Mouse (Mus musculus) heart, adult 9 months (tissue): ENCODE data around the gene Lrrc2.

Experiments
- DNase-seq, 2 experiments: peaks; one replicate each; pipeline ENCODE4 v3.0.0; 2022; ENCODE audit warnings: low spot score in 2 of 2

Lrrc2 gene

DNA sequence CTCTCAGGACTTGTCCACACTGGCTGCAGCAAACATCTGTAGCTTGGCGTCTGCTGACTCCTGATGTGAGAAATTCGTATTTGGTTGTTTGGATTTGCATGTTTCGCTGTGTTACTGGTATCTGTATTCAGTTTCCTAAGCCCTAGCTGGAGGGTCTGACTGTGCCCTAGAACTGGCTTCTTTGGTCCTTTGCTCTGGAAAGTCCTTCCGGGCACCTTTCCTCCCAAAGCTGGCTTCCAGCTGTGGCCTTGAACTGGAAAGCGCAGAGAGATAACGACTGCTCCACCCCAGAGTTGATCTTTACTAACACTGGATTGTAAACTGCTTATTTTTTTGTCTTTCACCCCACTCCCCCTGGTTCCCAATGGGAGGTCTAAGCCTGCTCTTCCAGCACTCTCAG is 3.4 kb upstream of the Lrrc2 start:
- DNase-seq, result no peak

DNA sequence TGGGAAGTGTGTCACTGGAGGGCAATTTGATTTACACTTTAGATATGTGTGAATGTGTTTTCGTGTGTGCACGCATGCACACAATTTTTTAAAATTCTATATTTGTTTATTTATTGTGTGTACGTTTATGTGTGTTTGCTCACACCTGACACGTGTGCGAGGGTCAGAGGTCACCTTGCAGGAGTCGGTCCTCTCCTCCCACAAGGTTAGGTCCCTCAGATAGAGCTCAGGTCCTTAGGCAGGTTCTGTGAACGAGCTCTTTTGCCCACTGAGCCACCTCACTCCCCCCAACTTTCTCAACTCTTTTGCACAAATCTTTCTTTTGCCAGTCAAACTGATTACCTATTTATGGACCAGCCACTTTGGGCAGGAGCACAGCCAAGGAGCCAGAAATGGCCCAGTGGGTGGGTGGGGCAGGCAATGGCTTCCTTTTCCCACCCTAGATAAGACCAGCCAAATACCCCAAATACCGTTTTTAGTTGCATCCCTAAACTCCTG is 2.5 kb upstream of the Lrrc2 start:
- no peak for DNase-seq

DNA sequence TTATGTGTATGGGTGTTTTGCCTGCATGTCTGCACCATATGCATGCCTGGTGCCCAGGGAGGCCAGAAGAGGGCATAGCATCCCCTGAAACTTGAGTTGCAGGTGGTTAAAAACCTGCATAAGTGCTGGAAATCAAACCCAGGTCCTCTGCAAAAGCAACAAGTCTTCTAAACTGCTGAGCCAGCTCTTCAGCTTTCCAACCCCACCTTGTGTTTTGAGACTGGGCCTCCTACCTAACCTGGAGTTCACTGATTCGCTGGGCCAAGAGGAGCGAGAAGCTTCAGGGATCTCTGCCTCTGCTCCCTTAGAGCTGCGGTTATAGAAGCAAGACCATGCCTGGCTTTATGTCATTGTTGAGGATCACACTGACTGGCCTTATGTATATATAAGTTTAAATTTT is 1.2 kb upstream of the Lrrc2 start:
- no peak for DNase-seq

DNA sequence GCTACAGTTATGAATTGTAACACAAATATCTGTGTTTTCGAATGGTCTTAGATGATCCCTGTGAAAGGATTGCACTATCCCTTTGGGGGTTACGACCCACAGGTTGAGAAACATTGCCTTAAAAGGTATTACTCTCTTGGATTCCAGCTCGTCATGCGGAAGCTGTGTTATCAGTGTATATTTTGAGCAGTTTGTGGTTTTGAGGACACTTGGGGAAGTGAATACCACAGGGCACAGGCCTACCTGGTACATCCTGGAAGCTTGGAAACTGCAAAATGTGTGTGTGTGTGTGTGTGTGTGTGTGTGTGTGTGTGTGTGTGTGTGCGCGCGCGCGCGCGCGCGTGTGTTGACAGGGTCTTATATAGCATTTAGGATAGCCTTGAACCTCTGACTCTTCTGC is 521 bp downstream of the Lrrc2 start:
- no peak for DNase-seq

DNA sequence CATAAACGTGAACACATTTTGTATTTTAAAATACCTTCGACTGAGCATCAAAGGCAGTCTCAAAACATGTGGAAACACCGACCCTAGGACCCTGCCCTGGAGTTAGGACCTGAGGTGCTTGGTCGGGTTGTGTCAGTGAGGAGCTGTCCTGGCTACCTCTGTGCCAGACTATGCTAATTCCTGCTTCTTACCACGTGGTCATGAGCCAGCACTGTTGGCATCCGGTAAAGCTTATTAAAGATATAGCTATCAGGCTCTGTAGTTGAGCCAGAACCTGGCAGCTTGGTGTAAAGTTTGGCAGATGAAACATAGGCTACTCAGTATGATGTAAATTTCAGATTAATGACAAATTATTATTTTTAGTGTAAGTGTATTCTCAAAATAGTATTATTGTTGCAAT is 1.1 kb downstream of the Lrrc2 start:
- peak in 1 of 2 experiments; percentile 44 for DNase-seq

DNA sequence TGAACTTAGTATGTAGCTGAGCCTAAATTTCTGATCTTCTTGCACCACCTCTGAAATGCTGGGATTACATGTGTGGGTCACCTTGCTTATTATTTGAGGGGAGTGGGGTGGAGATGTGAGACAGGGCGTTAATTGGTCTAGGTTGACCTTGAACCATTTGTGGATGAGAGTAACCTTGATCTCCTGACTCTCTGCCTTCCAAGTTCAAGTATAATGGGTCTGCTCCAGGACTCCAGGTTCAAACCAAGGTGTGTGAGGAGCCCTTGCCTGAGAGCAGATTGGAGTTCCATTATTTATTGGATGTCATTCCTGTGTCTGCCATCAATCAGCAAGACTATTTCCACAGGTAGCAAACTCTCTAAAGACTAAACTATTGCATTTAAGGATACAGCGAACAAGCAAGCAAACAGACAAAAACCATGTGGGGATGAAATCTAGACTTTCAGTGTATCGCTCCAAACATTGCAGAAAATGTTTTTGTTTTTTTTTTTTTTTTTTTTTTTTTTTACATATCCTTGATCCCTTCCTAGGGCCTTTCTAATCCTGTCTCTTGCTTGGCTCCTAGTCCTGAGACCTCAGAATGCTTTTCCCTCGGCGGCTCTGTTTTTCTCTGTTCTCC is 1.7 kb downstream of the Lrrc2 start:
- DNase-seq, result no peak

DNA sequence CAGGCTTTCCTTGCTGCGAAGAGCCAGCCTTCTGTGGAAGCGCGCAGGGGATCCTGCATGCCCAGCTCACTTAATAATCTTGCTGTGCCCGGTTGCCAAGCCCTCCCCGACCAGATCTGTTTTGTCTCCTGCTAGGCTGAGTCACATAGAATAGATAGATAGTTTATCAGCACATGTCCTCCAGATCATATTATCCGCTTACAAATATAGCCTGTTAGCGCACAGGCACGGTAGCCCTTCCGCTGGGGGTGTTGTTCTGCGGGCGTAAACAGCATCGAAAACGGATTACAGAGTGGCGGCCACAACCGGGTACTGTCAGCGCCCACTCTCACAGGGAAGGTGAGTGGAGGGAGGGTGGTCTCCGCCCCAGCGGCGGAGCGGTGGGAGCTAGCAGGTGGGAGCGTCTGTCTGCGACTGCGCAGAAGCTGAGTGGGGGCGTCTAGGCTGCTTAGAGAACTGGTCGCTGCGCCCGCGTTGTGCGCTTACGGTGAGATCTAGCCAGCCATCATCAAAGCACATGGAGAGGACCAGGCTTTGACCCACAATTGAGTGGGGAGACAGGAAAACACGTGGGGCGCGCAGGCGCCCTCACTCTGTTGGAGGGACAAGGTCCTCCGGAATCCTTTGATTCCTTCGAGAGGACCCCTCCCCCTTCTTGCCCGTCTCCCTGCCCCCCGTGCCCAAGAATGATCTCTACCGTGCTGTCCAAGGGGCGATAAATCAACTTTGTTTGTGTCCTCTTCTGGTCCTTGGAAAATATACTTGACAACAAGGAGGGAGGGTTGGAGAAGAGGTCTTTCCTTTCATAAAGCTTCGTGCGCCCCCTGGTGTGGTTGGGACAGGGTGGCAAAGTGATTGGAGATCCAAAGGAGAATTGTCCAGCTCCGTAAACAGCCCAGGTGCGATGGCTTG is 2.5 kb downstream of the Lrrc2 start:
- peak; percentile 67 to 78 for DNase-seq

DNA sequence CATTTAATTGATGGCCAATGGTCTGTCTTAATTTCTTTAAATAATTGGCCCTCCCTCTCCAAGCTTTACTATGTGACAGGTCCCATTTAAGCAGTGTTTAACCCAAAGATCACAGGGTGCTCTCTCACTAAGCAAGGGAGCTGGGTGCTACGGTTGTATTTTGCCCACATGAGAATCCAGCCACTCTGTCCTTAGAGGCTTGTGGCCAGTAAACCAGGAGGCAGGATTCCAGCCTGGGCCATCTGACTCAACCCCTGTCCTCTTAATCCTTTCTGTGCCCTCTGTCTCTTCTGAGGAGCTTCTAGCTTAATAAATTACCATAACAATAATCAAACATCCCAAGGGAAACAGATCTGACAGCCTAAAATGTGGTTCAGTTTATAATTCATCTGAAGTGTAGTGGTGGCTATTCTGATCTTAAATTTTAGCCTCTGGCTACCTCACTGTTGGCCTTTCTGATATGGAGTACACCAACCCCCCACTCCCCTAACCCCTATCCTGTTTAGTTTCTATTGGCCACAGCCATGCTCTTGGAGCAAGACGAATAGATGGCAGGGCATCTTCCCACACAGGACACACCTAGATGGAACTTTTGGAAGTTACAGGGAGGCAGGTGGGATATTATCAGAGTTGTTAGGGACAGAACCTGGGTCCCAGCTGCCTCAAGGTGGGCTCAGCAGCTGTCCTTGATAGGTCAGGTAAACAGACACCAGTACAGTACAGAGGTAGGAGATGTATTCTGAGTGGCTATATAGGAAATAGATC is 3.5 kb downstream of the Lrrc2 start:
- no peak for DNase-seq

DNA sequence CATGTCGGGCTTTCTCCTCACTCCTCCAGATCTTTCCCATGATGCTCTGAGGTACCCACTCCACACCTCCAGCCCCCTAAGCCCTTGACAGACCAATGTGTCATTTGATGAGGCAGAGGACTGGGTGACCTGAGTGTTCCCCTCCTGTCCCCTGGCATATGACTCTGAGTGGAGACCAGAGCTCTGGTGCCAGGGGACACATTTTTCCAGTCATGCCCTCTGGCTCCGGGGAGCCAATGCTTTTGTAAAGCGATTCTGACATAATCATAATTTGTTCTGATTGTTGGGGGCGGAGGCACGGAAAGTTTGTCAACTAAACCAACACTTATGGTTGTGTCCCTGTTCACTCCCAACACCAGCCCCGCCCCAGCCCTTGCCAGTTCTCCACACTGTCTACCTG is 4.6 kb downstream of the Lrrc2 start:
- DNase-seq, result peak; percentile 74 to 76

DNA sequence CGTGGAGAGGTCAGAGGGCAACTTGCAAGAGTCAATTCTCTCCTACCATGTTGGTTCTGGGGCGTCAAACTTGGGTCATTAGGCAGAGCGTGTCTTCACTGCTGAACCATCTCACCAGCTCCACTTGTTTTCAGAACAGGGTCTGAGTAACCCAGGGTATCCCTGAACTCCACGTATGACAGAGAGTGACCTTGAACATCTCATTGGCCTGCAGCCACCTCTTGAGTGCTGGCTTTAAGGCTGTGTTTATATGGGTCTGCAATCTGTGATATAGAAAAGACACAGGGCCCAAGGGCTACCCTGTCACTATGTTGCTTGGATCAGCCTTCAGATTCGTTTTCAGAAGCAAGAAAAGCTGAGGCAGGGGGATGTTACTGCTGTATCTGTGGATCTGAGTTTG is 8.3 kb downstream of the Lrrc2 start:
- no peak for DNase-seq

DNA sequence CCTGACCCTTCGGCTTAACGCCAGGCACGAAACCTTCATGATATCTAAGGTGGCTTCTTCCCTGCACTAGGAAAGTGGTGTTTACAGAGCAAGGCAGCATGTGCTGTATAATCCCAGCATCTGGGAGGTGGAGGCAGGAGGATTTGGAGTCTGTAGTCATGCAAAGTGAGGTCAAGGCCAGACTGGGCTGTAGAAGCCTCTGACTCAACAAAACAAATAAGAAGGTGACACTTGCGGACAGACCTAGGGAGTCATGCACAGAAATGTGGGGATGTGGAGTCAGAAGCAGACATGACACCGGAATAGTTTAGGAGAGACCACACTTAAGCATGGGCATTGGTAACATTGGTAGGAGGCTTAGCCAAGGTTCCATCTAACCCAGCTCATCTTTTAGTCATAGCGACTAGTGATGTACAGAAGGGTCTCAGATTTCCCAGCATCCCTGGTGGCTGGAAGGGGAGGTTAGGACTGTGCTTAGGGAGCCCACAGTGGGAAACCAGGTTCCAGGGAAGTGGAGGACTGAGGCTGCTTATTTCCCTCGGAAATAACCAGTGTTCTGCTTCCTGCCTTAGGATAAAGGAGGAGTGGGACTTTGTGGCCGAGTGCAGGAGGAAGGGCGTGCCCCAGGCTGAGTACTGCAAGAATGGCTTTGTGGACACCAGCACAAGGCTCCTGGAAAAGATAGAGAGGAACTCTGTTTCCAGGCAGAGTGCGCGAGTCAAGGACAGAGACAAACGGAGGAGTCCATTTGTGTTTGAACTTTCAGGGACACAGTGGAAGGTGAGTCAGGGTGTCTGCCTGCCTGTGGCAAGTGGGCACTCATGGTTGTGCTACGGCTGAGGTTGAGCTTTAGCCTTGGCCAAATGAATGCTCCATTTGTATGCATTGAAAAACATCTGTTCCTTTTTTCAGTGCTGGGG is 9.1 kb downstream of the Lrrc2 start:
- no peak for DNase-seq

DNA sequence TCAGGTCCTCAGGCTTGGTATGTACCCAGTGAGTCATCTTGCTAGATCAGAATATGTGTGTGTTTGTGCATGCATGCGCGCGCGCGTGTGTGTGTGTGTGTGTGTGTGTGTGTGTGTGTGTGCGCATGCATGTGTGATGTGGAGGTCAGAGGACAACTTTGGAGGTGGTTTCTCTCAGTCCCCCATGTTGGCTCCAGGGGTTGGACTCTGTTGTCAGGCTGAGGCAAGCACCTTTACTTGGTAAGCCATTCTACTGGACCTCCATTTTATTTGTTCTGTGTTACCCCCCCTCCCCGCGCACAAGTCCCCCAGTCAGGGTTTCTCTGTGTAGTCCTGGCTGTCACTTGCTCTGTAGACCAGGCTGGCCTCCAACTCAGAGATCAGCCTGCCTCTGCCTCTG is 10.0 kb downstream of the Lrrc2 start:
- DNase-seq, result no peak

DNA sequence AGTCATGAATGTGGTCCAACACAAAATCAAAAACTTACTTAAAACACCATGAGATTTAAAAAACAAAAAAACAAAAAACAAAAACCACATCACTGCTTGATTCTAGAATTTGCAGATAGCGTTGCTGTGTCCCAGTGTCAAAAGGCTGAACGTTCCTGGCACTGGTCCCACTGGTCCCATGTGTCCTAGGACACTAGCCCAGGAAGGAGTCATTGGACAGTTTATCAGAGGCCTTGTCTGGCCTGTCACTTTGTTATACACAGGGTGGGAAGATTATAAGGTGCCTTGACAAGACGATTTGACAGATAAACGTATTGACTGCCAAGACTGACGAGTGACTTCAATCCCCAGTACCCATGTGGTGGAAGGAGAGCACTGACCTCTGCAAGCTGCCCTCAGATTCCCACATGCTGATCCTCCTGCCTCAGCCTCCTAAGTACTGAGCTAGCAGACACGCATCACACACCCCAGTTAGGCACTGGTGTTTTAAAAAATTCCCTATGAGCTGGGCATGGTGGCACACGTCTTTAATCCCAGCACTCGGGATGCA is 12.3 kb downstream of the Lrrc2 start:
- DNase-seq, result peak; percentile 49 to 75

DNA sequence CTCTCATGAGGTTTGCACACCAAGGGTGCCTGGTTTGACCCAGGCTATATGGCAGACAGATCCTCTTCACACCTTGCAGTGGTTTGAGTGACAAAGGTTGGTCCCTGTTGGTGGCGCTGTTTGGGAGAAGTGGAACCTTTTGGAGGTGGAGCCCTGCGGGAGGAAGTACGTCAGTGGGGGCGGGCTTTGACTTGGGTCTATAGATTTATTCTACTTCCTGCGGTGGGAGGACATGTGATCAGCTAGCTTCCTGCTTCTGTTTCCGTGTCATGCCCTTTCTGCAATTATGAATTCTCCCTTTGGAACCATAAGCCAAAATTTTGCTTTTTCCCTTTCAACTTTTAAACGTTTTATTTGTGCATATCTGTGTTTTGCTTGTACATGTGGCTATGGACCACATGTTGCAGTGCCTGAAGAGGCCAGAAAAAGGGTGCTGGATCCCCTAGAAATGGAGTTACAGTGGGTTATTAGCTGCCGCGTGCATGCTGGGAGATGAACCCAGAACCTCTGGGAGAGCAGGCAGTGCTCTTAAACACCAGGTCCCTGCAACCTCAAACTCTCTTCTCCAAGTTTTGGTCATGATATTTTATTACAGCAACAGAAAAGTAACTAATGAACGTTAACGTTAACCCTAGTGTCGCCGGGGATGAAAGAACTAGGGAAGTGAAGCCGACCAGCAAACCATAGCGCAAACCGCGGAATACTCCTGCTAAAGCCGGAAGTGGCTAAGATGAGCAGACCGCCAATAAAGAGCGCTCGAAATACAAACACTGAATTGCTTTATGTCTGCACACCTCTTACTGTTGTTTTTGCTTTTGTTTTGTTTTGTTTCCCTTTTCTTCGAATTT is 13.9 kb downstream of the Lrrc2 start:
- no peak for DNase-seq

DNA sequence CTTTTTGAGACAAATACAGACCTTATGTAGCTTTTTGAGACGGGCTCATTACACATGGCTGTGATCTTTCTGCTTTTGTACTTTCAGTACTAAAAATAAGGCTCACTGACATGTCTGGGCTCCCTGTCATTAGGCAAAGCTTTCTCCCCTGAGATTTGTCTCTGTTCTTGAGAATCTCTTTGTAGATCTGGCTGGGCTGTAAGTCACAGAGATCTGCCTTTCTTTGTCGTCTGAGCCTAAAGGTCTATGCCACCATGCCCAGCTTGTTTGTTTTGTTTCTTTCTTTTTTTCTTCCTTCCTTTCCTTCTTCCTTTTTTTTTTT is 14.5 kb downstream of the Lrrc2 start:
- DNase-seq, result no peak

DNA sequence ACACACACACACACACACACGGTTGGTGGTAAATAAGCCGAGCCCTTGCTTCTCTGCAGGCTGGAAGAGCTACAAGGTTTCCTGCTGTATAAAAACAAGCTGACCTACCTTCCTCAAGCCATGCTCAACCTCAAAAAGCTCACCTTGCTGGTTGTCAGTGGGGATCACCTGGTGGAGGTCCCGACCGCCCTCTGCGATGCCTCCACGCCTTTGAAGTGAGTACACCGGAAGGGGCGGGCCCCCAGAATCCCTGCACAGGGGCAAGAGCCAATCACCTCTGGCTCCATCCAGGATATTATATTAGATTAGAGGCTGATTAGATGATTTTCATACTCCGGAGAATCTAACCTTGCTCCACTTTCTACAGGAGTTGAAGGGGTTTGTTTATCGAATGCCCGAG is 28.1 kb downstream of the Lrrc2 start:
- DNase-seq, result no peak

DNA sequence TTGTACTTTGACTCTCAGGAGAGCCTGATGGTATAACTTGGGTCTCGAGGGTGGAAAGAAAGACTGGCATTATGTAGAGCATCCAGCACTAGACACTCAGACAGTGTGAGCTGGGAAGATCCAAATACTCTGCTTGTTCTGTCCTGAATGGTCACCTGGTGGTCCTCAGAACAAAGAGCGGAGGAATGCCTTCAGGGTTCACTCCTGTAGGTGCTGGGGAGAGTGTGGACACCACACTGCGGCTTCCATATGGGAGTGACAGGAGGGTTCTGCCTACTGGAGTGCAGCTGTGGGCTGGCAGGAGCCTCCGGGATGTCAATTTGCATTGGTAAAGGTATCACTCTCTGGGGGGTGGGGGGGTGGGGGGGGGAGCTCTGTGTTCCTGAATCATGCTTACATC is 31.0 kb downstream of the Lrrc2 start:
- no peak for DNase-seq

DNA sequence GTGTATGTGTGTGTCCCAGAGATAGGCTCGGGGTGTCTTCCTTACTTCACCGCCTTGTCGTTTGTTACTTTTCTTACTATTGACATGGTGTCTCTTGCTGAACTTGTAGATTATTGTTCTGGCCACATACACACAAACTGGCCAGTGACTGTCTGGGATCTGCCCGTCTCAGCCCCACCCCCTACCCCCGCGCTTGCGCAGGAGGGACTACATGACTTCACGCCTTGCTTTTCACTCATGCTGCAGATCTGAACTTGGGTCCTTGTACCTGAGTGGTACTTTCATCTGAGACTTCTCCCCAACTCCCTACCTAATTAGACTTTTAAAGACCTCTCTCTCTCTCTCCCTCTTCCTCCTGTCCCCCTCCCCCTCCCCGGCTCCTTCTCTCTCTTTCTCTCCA is 32.8 kb downstream of the Lrrc2 start:
- no peak for DNase-seq

DNA sequence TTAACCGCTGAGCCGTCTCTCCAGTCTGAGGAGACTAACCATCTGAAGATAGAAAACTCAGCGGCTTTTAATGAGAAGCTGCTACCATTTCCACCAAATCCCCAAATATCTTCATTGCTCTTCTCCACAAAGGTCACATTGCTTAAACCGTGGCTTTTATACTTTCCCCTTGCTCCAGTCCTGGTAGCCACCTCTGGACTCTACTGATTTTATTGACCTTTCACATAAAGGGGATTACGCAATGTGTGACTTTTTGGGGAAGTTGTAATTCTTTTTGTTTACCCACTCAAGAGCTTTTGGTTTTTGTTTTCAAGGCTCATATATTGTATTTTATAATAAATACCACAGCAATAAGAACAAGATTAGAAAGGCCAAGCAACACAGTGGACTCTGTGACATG is 34.2 kb downstream of the Lrrc2 start:
- no peak for DNase-seq

DNA sequence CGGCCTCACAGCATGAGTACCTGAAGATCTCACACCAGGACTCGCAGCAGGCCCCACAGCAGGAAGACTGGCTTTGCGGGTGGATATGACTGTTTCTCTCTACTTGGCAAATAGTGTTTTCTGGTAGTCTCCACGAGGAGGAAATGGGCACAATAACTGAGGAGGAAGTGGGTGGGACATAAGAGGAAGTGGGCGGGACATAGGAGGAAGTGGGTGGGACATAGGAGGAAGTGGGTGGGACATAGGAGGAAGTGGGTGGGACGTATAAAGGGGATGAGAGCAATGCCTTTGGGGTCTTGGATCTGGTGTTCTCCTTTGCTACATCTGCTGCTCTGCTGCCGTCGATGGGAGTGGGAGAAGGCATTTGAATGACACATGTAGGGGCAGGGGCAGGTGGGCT is 34.6 kb downstream of the Lrrc2 start:
- no peak for DNase-seq
